Mouse (Mus musculus): Measurements from ENCODE around the gene Pappa. TPM values are rescaled to one million over a fixed set of nuclear protein-coding genes. Genes with fewer than 3 reads are reported as not detected.

Pappa gene
- total RNA-seq, 2 experiments from 2014 or later: 0.11 to 0.20 TPM

DNA sequence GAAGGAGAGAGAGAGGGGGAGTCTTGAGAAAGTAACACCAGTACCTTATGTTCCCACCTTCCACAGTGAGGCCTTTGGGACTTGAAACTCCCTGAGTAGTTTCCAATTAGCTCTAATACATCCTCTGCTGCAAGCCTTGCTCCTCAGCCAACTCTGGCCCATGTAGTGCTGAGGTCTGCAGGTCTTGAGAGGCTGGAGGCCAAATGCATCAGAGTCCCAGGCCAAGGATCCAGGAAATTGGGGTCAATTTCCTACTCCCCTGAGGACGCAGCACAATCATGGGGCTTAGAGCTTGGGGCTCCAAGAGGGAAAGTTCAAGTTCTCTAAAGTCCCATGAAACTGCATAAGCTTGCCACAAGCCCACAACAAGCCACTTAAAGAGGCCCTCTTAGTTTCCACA lies 198.0 kb downstream of the Pappa start:
- ATAC-seq (ENCODE audit: poor library complexity, severe bottlenecking): no peak

GRCm38 (mm10) chr4:65325816-65326215 lies 201.8 kb downstream of the Pappa start:
- no peak for ATAC-seq (ENCODE audit: poor library complexity, severe bottlenecking)

DNA sequence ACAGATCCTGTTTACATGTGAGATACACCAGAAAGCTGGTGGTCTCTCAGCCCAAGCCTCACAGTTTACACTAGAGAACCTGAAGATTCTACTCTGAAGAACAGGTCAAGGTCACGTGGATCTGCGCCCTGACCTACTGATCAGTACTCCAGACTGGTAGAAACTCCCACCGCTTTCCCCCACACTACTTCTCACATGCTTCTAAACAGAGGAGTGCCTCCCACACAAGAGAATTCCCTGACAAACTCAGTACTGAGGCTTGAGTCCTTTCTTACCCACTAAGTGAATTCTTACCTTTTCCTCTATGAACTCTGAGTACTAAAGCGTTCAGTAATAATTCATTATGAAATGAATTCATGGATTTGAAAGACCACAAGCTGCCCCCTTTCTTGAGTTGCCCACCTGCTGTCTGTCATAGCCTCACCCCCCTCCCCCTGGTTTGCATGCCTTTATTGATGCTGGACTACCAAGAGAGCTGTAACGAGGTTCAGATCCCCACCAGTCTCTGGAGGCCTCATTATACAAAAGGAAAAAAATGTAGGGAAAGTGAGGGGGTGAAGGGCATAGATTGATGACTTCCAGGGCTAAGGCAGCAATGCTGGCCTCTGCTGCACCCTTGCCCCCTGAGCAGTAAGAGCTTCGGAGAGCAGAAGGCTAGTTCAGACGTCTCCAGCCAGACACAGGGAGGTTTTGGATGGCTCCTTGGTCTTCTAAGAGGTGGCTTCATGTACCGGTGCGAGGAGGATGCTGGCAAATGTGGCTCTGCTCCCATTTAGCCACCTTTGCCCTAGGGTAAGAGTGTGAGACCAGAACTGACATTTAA lies 204.7 kb downstream of the Pappa start:
- ATAC-seq (ENCODE audit: poor library complexity, severe bottlenecking): no peak

- no peak for ATAC-seq (ENCODE audit: poor library complexity, severe bottlenecking)
Measured at GRCm38 (mm10) chr4:65333718-65334117, 209.7 kb downstream of the Pappa start.

DNA sequence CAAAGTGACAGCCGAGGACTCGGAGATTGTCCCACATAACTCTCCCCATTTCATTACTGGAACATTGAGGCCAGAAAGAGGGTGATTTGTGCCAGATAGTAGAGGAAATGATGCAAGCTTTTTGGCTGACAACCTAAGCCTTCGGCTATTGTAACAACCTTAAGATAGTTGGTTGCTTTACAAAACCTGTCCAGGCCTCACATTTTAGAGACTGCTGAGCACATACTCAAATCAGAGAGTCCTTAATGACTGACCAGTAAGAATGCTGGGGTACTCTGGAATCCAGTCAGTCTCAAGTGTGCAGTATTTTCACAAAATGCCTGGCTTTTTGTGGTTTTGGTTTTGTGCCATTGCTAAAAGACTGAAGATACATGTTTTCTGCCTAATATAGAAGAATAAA lies 217.8 kb downstream of the Pappa start:
- no peak for ATAC-seq (ENCODE audit: poor library complexity, severe bottlenecking)

GRCm38 (mm10) chr4:65350521-65350920 lies 226.5 kb downstream of the Pappa start:
- no peak for ATAC-seq (ENCODE audit: poor library complexity, severe bottlenecking)

GRCm38 (mm10) chr4:65354580-65354979 lies 230.6 kb downstream of the Pappa start:
- no peak for ATAC-seq (ENCODE audit: poor library complexity, severe bottlenecking)

DNA sequence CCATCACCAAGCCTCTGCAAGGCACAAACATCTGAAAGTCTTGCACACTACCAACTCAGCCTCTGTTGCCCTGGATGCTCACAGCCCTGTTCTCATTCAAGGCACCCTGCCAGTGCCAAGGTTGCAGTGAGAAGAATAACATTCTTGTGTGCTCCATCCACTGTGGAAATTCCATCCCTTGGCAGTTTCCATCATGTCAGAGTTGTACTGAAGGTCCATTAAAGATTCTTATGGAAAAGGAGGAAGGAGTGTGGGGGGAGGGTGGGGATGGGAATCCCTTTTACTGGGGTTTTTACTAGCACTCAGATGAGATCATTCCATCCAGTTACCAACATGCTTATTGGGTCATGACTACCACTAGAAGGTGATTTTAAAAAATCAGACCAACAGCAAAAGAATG lies 243.2 kb downstream of the Pappa start:
- no peak for ATAC-seq (ENCODE audit: poor library complexity, severe bottlenecking)

- ATAC-seq (ENCODE audit: poor library complexity, severe bottlenecking): no peak
Measured at GRCm38 (mm10) chr4:65372731-65373130, 248.8 kb downstream of the Pappa start.

DNA sequence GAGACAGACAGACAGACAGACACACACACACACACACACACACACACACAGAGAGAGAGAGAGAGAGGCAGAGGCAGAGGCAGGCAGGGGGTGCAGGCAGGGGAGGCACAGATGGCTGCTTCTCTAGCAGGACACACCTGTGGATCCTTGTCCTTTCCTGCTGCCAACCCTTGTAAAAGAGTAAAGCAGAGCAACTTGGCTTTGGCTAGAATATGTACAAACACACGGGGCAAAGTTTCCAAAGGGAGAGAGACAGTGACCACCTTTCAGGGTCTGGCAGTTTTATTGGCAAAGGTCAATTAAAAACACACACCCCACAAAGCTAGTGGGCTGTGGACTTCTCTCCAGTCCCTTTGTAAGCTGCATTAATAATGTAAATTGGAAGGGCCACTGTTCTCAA lies 249.9 kb downstream of the Pappa start:
- no peak for ATAC-seq (ENCODE audit: poor library complexity, severe bottlenecking)

- no peak for ATAC-seq (ENCODE audit: poor library complexity, severe bottlenecking)
Measured at GRCm38 (mm10) chr4:65376571-65376970, 252.6 kb downstream of the Pappa start.

DNA sequence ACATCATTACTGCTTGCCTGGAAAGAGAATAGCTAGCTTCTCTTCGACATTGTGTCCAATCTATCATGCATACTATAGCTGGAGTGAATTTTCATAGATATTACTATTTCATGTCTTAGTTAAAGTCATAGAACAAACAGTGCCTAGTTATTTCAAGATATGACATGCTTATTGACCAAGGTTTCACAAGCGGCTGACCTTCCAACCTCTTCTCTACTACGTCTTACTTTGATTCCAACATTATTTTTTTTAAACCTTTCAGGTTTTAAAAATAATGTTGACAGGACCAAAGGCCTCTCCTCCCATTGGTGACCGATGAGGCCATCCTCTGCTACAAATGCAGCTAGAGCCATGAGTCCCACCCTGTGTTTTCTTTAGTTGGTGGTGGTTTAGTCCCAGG lies 255.5 kb downstream of the Pappa start:
- no peak for ATAC-seq (ENCODE audit: poor library complexity, severe bottlenecking)

- no peak for ATAC-seq (ENCODE audit: poor library complexity, severe bottlenecking)
Measured at GRCm38 (mm10) chr4:65383070-65383469, 259.1 kb downstream of the Pappa start.

- ATAC-seq (ENCODE audit: poor library complexity, severe bottlenecking): no peak
Measured at GRCm38 (mm10) chr4:65391001-65391400, 267.0 kb downstream of the Pappa start.

GRCm38 (mm10) chr4:65396806-65397205 lies 272.8 kb downstream of the Pappa start:
- no peak for ATAC-seq (ENCODE audit: poor library complexity, severe bottlenecking)

- ATAC-seq (ENCODE audit: poor library complexity, severe bottlenecking): no peak
Measured at GRCm38 (mm10) chr4:65399457-65399856, 275.5 kb downstream of the Pappa start.

GRCm38 (mm10) chr4:65402286-65402685 lies 278.3 kb downstream of the Pappa start:
- ATAC-seq (ENCODE audit: poor library complexity, severe bottlenecking): no peak

GRCm38 (mm10) chr4:65402836-65403634 lies 279.1 kb downstream of the Pappa start:
- no peak for ATAC-seq (ENCODE audit: poor library complexity, severe bottlenecking)

Measured in megakaryocyte, adult 5-6 weeks (primary cell).